Mouse (Mus musculus) layer of hippocampus, postnatal 36 days (tissue): ENCODE measurements at regions not wholly inside any gene's neighbourhood (a gene's known extent, or its start where the extent isn't known, plus 50 kb on each side); places are given as distances from the start of the nearest gene placed in this dataset.

Experiments
- DNase-seq, 2 experiments: peaks; one replicate each; pipeline ENCODE4 v3.0.0; 2022

GRCm38 (mm10) chr10:17367430-17367829, 355.6 kb upstream of the Cited2 start:
- no peak for DNase-seq

GRCm38 (mm10) chr10:17368636-17369035, 354.4 kb upstream of the Cited2 start:
- DNase-seq: no peak

- DNase-seq: no peak
Measured at GRCm38 (mm10) chr10:17372905-17373304, 350.1 kb upstream of the Cited2 start.

DNA sequence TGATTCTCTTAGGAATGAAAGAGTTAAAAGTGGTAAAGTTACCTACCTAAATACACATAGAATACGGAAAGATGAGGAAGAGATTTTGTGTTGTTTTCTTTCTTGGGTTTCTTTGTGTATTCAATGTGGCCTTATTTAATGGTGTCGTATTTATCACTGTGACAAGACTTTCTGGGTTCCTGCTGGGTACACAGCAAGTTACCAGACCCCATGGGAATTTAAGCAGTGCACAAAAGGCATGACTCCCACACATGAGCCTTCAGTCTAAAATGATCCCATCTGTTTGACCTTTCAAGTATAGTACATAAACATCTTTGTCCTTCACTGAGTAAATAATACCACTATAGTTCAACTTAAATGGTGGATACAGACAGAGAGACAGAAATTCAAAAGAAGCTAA, 349.0 kb upstream of the Cited2 start:
- DNase-seq: no peak

DNA sequence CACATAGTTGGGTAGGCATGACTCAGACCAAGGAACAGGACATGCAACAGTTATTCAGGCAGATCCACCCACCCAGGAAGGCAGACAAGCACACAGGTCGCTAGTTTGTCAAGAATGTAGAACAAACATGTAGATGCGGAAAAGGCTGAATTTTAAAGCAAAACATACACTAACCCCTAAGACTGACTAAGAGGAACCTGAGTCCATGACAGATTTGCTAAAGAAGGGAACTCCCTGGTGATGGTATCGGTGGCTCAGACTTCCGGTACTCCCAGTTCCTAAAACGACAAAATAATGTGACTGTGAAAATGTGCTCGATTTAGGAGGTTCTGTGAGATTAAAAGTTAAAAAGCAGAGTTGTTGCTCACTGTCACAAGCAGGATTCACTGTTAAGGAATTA, 340.0 kb upstream of the Cited2 start:
- DNase-seq: no peak

DNA sequence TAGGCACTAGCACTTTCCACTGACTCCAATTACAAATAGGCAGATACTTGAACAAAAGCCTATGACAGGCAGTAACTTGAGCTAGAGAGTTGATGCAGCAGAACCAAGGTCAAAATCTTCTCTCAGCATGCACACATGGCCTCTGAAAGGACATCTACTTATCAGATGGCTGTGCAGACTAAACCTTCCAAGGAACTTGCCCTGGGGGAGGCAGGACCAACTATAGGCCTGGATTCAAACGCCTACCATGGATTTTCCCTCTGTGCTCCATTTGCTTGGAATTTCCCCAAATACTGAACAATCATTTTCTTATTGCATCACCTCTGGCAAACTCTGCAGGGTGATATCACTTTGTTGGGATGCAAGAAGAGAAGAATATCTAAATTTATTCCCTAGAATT, 337.8 kb upstream of the Cited2 start:
- peak in 1 of 2 experiments; percentile 3 for DNase-seq

- no peak for DNase-seq
Measured at GRCm38 (mm10) chr10:17387296-17387695, 335.7 kb upstream of the Cited2 start.

DNA sequence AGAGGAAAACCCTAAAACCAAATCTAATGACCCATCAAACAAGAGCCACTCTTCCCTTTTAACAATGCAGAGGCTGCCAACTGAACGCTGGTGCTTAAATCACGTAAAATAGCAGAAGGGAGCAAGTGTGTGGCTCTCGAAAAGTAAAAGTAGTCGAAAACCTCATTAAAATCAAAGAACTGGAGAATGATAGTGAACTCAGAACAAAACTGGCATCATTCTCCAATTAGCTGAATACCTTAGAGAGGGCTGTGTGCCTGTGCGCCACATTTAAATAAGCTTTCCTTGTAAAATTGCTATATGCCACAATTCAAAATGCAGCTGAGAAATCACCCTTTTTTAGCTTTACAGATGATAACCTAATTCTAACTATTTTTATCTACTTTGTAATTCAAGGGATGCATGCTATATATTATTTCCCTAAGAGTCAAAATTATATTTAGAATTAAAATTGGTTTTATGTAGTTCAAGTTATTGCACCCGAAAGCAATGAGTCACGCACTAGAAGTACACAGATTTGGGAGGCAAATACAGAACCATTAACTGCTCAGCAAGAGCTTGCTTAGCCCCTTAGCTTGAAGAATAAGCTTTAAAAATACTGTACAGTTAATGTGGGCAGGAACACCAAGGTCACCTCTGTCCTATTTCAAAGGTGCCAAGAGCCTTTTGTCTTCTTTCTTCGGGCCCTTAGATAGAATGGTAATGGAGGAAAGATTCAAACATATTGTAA, 327.4 kb upstream of the Cited2 start:
- no peak for DNase-seq

DNA sequence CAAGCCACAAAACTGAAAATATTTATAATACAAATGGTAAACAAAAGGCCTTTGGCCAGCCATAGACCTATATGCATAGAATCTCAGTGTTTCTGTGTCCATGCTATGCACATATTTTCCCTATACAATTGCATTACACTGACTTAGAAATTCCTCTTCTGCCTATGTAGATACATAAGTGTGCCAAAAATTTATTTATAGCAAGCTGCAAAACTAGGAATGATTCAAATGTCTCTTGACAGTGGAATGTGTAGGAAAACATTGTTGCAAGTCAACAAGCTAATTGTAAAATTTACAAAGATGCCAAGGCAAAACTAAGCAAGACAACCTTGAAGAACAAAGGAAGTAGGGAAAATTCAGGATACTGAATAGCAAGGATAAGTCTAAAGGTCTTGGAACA, 319.1 kb upstream of the Cited2 start:
- no peak for DNase-seq

- no peak for DNase-seq
Measured at GRCm38 (mm10) chr10:17407854-17408606, 315.0 kb upstream of the Cited2 start.

- DNase-seq: no peak
Measured at GRCm38 (mm10) chr10:17408781-17409180, 314.2 kb upstream of the Cited2 start.

DNA sequence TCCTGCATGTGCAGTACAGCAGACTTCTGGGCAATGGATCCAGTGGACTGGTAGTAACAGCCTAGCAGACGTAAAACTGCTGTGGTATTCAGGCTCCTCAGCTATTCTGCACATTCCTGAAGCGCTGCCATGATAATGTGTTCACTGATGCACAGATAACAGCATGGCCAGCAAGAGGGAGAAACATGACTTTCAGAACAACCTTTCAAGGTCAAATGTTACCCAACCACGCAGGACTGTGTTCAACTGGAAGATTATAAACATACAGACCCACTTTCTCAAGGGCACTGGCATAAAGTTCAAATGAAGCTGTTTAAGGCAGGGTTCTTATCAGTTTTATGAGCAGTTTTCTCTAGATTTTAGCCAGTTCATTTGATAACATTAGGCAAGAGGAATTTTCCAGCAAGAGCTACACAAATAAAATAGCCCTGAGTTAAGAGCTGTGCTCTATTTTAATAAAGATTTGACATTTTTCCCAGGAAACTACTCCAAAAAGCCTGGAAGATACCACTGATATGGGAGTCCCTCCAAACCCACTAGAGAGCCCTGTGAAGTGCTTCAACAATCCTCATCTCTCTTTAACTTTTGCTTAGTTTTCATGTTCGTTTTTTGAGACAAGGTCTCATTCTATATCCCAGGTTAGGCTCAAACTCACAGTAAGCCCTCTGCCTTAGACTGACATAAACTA, 311.6 kb upstream of the Cited2 start:
- DNase-seq: no peak

- DNase-seq: no peak
Measured at GRCm38 (mm10) chr10:17415112-17415511, 307.9 kb upstream of the Cited2 start.

- DNase-seq: no peak
Measured at GRCm38 (mm10) chr10:17416121-17416520, 306.9 kb upstream of the Cited2 start.

DNA sequence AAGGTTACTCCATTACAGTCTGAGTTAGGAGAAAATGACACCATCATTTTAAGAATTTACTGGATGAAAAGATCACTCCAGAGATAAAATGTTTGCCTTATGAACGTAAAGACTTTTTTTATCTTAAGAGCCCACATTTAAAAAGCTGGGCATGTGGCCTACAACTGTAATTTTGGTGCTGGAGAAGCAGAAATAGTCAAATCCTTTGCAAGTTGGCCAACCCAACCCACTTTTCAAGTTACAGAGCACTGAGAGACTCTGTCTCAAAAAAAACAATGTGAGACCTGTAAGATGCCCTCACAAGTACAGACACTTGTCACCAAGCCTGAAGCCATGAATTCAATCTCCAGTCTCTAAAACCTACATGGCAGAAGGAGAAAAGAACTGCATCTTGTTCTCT, 305.6 kb upstream of the Cited2 start:
- no peak for DNase-seq

DNA sequence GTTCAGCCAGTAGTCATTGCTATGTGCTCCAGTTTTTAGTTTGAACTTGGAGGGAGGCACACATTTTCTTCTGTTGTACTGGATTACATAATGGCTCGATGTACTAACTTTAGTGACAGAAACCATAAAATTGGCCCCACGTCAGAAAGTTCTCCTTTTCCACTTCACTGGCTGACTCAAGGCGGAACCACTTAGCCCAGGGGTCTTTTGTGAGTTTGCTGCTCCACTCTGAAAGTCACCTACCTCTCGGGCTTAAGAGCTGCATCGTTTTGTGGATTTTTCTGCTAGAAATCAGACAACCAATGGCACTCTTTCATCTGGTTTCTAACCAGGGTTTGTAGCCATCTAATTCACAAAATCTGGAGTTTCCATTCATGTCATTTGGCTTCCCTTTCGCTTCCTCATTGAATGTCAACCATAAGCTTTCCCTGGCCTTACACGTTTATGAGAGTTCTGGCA, 304.8 kb upstream of the Cited2 start:
- no peak for DNase-seq

- no peak for DNase-seq
Measured at GRCm38 (mm10) chr10:17423584-17424278, 299.3 kb upstream of the Cited2 start.

GRCm38 (mm10) chr10:17426197-17426596, 296.8 kb upstream of the Cited2 start:
- no peak for DNase-seq

DNA sequence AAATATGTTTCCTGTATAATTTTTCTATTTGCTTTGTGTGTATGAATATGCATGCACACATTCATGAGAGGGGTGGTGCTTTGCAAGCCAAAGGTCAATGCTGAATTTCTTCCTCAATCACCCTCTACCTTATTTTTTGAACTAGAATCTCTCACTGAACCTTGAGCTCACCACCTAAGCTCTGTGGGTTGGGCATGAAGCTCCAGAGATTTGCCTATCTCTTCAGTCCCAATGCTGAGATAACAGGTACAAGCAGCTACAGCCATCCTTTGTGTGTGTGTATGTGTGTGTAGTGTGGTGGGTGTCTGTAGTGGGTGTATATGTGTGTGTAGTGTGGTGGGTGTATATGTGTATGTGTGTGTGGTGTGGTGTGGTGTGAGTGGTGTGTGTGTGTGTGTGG, 295.7 kb upstream of the Cited2 start:
- DNase-seq: no peak

DNA sequence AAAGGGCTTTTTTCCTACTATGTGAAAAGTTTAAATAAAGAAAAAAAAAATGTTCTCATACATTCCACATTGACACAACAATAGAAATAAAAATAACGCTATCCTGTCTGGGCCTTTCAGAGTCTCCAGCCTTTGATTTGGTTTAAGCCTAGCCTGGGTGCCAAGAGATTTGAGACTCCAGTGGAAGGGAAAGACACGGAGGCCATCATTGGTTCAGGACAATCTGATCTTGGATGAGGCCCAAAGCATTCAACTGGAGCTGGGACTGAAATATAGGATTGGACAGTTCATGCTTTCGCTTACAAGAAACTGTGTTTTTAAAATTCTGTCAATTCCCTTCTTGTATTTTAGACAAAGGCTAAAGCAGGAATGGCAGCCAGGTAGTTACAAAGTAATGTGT, 294.7 kb upstream of the Cited2 start:
- DNase-seq: no peak

DNA sequence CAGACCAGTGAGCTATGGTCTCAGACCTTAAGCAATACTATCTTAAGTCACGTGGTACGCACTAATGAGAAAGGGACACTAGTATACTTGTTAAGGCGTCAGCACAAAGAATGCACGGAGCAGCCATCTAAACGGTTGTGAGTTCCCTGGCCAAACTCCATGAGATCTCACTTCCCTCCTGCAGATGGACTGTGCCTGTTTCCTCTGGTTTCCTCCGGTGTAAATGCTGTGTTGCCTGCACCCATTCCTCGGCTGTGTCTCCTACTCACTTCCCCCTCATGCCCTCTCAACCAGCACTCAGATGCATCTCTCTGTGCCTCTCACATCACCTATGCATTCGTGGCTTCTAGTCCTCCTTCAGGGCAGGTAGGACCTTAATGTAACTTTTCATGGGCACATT, 291.9 kb upstream of the Cited2 start:
- DNase-seq: no peak

DNA sequence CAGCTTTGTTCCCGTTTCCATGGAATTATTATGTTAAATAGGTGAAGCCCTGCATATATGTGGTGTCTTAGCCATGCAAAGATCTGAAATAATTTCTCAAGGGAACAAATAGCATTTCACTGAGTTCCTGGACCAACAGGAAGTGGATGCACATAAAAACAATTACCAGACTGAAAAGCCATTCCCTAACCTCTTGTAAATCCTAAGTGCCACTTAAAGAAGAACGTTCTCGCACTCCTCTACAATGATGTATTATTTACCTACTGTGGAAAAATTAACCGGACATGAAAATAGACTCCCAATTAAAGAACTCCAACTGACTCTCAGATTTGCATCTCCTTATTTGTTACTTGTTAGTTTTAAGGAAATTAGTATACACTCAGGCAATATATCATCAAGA, 288.9 kb upstream of the Cited2 start:
- DNase-seq: no peak

GRCm38 (mm10) chr10:17450240-17450639, 272.8 kb upstream of the Cited2 start:
- DNase-seq: no peak
